Mouse (Mus musculus): ENCODE data around the gene Ppp1r14c. TPM values are rescaled to one million over a fixed set of nuclear protein-coding genes. Genes with fewer than 3 reads are reported as not detected.
A peak's percentile ranks its signal among the peaks of the same experiment; 100 is the strongest.

Gene Ppp1r14c
- polyA plus RNA-seq, 1 experiment from 2014 or later: 315 TPM

DNA sequence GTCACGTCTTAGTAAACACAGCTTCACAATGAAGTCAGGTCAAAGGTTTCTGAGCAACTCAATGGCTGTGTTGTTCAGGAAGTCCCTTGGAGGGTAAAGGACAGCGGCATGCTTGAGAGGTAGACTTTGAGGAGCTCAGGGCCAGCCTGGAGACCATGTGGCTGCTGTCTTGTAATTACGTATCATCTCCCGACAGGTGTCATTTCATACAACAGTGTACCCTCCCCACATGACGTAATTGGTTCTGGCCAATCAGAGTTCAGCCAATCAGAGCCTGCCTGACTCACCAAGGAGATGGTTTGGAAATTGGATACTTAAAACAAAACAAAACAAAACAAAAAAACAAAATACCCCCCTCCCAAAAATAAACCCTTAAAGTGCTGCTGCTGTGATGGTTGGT, 20.2 kb upstream of the Ppp1r14c start:
- no peaks in the 10 kb centered on the region for H3K27me3 ChIP-seq (ENCODE audit: control insufficient read depth, insufficient read depth, low read length)
- 63% methylated on average over 5 of the region's 5 CpGs for WGBS

GRCm38 (mm10) chr10:3359531-3359930, 6.3 kb upstream of the Ppp1r14c start:
- no peak overlapping the region for H3K9ac ChIP-seq (ENCODE audit: low read length)
- WGBS: 83% methylated on average over 1 of the region's 1 CpGs
- no peaks in the 10 kb centered on the region for H3K36me3 ChIP-seq (ENCODE audit: control insufficient read depth, insufficient read depth, low read length)
- H3K4me2 ChIP-seq (ENCODE audit: low read length): no peak overlapping the region
- no peaks in the 10 kb centered on the region for H3K27me3 ChIP-seq (ENCODE audit: control insufficient read depth, insufficient read depth, low read length)
- no peaks in the 10 kb centered on the region for H3K9me3 ChIP-seq (ENCODE audit: control insufficient read depth, low read length)
- ATAC-seq (ENCODE audit: insufficient number of reproducible peaks, insufficient read depth, low FRiP score, low read depth): no peak
- peaks cover 0 to 3% of the 10 kb centered on the region in 2 experiments; a peak in 2 of 4 replicates for H3K4me1 ChIP-seq (ENCODE audit: control insufficient read depth in 2 of 2, insufficient read depth in 2 of 2, low read length in 2 of 2)
- no peak overlapping the region for H3K4me3 ChIP-seq (ENCODE audit: control insufficient read depth in 1 of 2, insufficient read depth in 1 of 2, low read depth in 1 of 2, low read length in 2 of 2)
- H3K27ac ChIP-seq (replicated peaks in 1 of 2; ENCODE audit: control insufficient read depth in 1 of 2, insufficient read depth in 1 of 2, low read depth in 2 of 2, low read length in 2 of 2): no peak overlapping the region

More for the DNA sequence above, 20.2 kb upstream of the Ppp1r14c start:
- Histone ChIP-seq H3K27ac (replicated peaks in 1 of 2; ENCODE audit: control insufficient read depth in 1 of 2, insufficient read depth in 1 of 2, low read depth in 2 of 2, low read length in 2 of 2) (no peak overlapping the region), H3K9me3 (ENCODE audit: control insufficient read depth, low read length) (no peaks in the 10 kb centered on the region), H3K4me1 (ENCODE audit: control insufficient read depth in 2 of 2, insufficient read depth in 2 of 2, low read length in 2 of 2) (peaks cover 3 to 4% of the 10 kb centered on the region in 2 experiments; a peak in 2 of 4 replicates), H3K4me2 (ENCODE audit: low read length) (no peak overlapping the region), H3K36me3 (ENCODE audit: control insufficient read depth, insufficient read depth, low read length) (no peaks in the 10 kb centered on the region), H3K9ac (ENCODE audit: low read length) (no peak overlapping the region), H3K4me3 (ENCODE audit: control insufficient read depth in 1 of 2, insufficient read depth in 1 of 2, low read depth in 1 of 2, low read length in 2 of 2) (no peak overlapping the region)
- no peak for ATAC-seq (ENCODE audit: insufficient number of reproducible peaks, insufficient read depth, low FRiP score, low read depth)

GRCm38 (mm10) chr10:3365671-3366035, 204 bp upstream of the Ppp1r14c start:
- peak overlapping the region; percentile 73 to 85 for H3K4me3 ChIP-seq (ENCODE audit: control insufficient read depth in 1 of 2, insufficient read depth in 1 of 2, low read depth in 1 of 2, low read length in 2 of 2)
- no peaks in the 10 kb centered on the region for H3K9me3 ChIP-seq (ENCODE audit: control insufficient read depth, low read length)
- H3K4me2 ChIP-seq (ENCODE audit: low read length): peak overlapping the region; percentile 75
- no peaks in the 10 kb centered on the region for H3K27me3 ChIP-seq (ENCODE audit: control insufficient read depth, insufficient read depth, low read length)
- peaks cover 5% of the 10 kb centered on the region; the same call in 1 of the 2 replicates for H3K36me3 ChIP-seq (ENCODE audit: control insufficient read depth, insufficient read depth, low read length)
- peak overlapping the region; percentile 96 for H3K9ac ChIP-seq (ENCODE audit: low read length)
- 41% methylated on average over 5 of the region's 5 CpGs for WGBS
- H3K4me1 ChIP-seq (ENCODE audit: control insufficient read depth in 2 of 2, insufficient read depth in 2 of 2, low read length in 2 of 2): peaks cover 5 to 17% of the 10 kb centered on the region in 2 experiments; a peak in 3 of 4 replicates
- peak overlapping the region; percentile 47 to 90; a peak in 3 of 4 replicates for H3K27ac ChIP-seq (replicated peaks in 1 of 2; ENCODE audit: control insufficient read depth in 1 of 2, insufficient read depth in 1 of 2, low read depth in 2 of 2, low read length in 2 of 2)
- ATAC-seq (ENCODE audit: insufficient number of reproducible peaks, insufficient read depth, low FRiP score, low read depth): no peak

GRCm38 (mm10) chr10:3366870-3367431, 1.1 kb downstream of the Ppp1r14c start:
- WGBS: under 1% methylated on average over 26 of the region's 26 CpGs
- H3K4me2 ChIP-seq (ENCODE audit: low read length): peak overlapping the region; percentile 75
- ATAC-seq (ENCODE audit: insufficient number of reproducible peaks, insufficient read depth, low FRiP score, low read depth): no peak
- H3K27me3 ChIP-seq (ENCODE audit: control insufficient read depth, insufficient read depth, low read length): no peaks in the 10 kb centered on the region
- peaks cover 10% of the 10 kb centered on the region for H3K36me3 ChIP-seq (ENCODE audit: control insufficient read depth, insufficient read depth, low read length)
- no peaks in the 10 kb centered on the region for H3K9me3 ChIP-seq (ENCODE audit: control insufficient read depth, low read length)
- H3K9ac ChIP-seq (ENCODE audit: low read length): peak overlapping the region; percentile 96
- H3K27ac ChIP-seq (replicated peaks in 1 of 2; ENCODE audit: control insufficient read depth in 1 of 2, insufficient read depth in 1 of 2, low read depth in 2 of 2, low read length in 2 of 2): peak overlapping the region; percentile 47 to 90
- H3K4me1 ChIP-seq (ENCODE audit: control insufficient read depth in 2 of 2, insufficient read depth in 2 of 2, low read length in 2 of 2): peaks cover 4 to 20% of the 10 kb centered on the region in 2 experiments; a peak in 3 of 4 replicates
- H3K4me3 ChIP-seq (ENCODE audit: control insufficient read depth in 1 of 2, insufficient read depth in 1 of 2, low read depth in 1 of 2, low read length in 2 of 2): peak overlapping the region; percentile 73 to 85

DNA sequence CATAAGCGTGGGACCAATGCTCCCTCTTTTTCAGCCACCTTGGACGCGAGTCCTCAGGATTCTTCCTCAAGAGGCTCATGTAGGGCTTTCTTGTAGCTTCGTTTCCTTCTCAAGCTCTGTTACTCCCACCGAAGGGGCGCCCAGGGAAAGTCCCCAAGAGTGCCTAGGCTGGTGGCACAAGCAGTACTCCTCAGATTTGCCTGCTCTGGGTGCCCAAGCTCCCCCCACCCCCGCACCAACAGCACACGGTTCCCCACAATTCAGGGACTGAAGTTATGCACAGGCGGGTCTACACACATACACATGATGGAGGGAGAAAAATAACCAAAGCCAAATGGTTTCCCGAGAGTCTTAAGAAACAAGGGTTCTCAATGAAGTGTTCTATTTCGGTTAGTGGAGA, 1.6 kb downstream of the Ppp1r14c start:
- Histone ChIP-seq H3K4me2 (ENCODE audit: low read length) (peak overlapping the region; percentile 75), H3K27me3 (ENCODE audit: control insufficient read depth, insufficient read depth, low read length) (no peaks in the 10 kb centered on the region), H3K36me3 (ENCODE audit: control insufficient read depth, insufficient read depth, low read length) (peaks cover 14% of the 10 kb centered on the region), H3K9ac (ENCODE audit: low read length) (peak overlapping the region; percentile 96), H3K4me1 (ENCODE audit: control insufficient read depth in 2 of 2, insufficient read depth in 2 of 2, low read length in 2 of 2) (peaks cover 4 to 20% of the 10 kb centered on the region in 2 experiments; a peak in 3 of 4 replicates), H3K27ac (replicated peaks in 1 of 2; ENCODE audit: control insufficient read depth in 1 of 2, insufficient read depth in 1 of 2, low read depth in 2 of 2, low read length in 2 of 2) (peak overlapping the region; percentile 47 to 90), H3K9me3 (ENCODE audit: control insufficient read depth, low read length) (no peaks in the 10 kb centered on the region), H3K4me3 (ENCODE audit: control insufficient read depth in 1 of 2, insufficient read depth in 1 of 2, low read depth in 1 of 2, low read length in 2 of 2) (peak overlapping the region; percentile 73 to 85)
- no peak for ATAC-seq (ENCODE audit: insufficient number of reproducible peaks, insufficient read depth, low FRiP score, low read depth)
- 12% methylated on average over 11 of the region's 11 CpGs for WGBS

GRCm38 (mm10) chr10:3383176-3383575, 17.3 kb downstream of the Ppp1r14c start:
- no peak for ATAC-seq (ENCODE audit: insufficient number of reproducible peaks, insufficient read depth, low FRiP score, low read depth)
- 71% methylated on average over 3 of the region's 3 CpGs for WGBS
- Histone ChIP-seq H3K36me3 (ENCODE audit: control insufficient read depth, insufficient read depth, low read length) (peaks cover 27% of the 10 kb centered on the region), H3K27me3 (ENCODE audit: control insufficient read depth, insufficient read depth, low read length) (no peaks in the 10 kb centered on the region), H3K4me3 (ENCODE audit: control insufficient read depth in 1 of 2, insufficient read depth in 1 of 2, low read depth in 1 of 2, low read length in 2 of 2) (no peak overlapping the region), H3K27ac (replicated peaks in 1 of 2; ENCODE audit: control insufficient read depth in 1 of 2, insufficient read depth in 1 of 2, low read depth in 2 of 2, low read length in 2 of 2) (no peak overlapping the region), H3K4me1 (ENCODE audit: control insufficient read depth in 2 of 2, insufficient read depth in 2 of 2, low read length in 2 of 2) (peaks cover 0 to 7% of the 10 kb centered on the region in 2 experiments; a peak in 1 of 4 replicates), H3K9me3 (ENCODE audit: control insufficient read depth, low read length) (no peaks in the 10 kb centered on the region), H3K9ac (ENCODE audit: low read length) (no peak overlapping the region), H3K4me2 (ENCODE audit: low read length) (no peak overlapping the region)

- 78% methylated on average over 4 of the region's 4 CpGs for WGBS
- no peaks in the 10 kb centered on the region for H3K9me3 ChIP-seq (ENCODE audit: control insufficient read depth, low read length)
- no peak overlapping the region for H3K4me3 ChIP-seq (ENCODE audit: control insufficient read depth in 1 of 2, insufficient read depth in 1 of 2, low read depth in 1 of 2, low read length in 2 of 2)
- no peak overlapping the region for H3K4me2 ChIP-seq (ENCODE audit: low read length)
- no peak overlapping the region for H3K27ac ChIP-seq (replicated peaks in 1 of 2; ENCODE audit: control insufficient read depth in 1 of 2, insufficient read depth in 1 of 2, low read depth in 2 of 2, low read length in 2 of 2)
- H3K9ac ChIP-seq (ENCODE audit: low read length): no peak overlapping the region
- ATAC-seq (ENCODE audit: insufficient number of reproducible peaks, insufficient read depth, low FRiP score, low read depth): no peak
- no peaks in the 10 kb centered on the region for H3K27me3 ChIP-seq (ENCODE audit: control insufficient read depth, insufficient read depth, low read length)
- peaks cover 37 to 63% of the 10 kb centered on the region in 2 experiments for H3K4me1 ChIP-seq (ENCODE audit: control insufficient read depth in 2 of 2, insufficient read depth in 2 of 2, low read length in 2 of 2)
- no peaks in the 10 kb centered on the region for H3K36me3 ChIP-seq (ENCODE audit: control insufficient read depth, insufficient read depth, low read length)
These were observed 26.4 kb downstream of the Ppp1r14c start for GRCm38 (mm10) chr10:3392251-3392650.

DNA sequence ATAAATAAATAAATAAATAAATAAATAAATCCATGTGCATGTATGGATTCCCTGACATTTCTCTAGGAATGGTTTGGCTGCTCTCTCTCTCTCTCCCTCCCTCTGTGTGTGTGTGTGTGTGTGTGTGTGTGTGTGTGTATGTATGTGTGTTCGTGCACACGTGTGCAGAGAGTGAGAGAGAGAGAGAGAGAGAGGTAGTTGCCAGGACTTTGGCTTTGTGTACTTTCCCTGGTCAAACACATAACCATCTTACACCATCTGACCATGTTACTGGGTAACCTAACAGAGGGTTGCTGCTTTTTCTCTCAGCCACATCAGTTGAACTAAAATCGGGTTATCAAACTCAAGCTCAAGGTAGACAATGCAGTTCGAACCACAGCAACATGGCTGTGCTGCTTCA, 27.7 kb downstream of the Ppp1r14c start:
- 79% methylated on average over 4 of the region's 4 CpGs for WGBS
- H3K4me1 ChIP-seq (ENCODE audit: control insufficient read depth in 2 of 2, insufficient read depth in 2 of 2, low read length in 2 of 2): peaks cover 37 to 67% of the 10 kb centered on the region in 2 experiments
- H3K36me3 ChIP-seq (ENCODE audit: control insufficient read depth, insufficient read depth, low read length): no peaks in the 10 kb centered on the region
- no peak overlapping the region for H3K4me3 ChIP-seq (ENCODE audit: control insufficient read depth in 1 of 2, insufficient read depth in 1 of 2, low read depth in 1 of 2, low read length in 2 of 2)
- no peaks in the 10 kb centered on the region for H3K9me3 ChIP-seq (ENCODE audit: control insufficient read depth, low read length)
- H3K27me3 ChIP-seq (ENCODE audit: control insufficient read depth, insufficient read depth, low read length): no peaks in the 10 kb centered on the region
- H3K27ac ChIP-seq (replicated peaks in 1 of 2; ENCODE audit: control insufficient read depth in 1 of 2, insufficient read depth in 1 of 2, low read depth in 2 of 2, low read length in 2 of 2): peak overlapping the region; percentile 74 to 83
- ATAC-seq (ENCODE audit: insufficient number of reproducible peaks, insufficient read depth, low FRiP score, low read depth): no peak
- no peak overlapping the region for H3K4me2 ChIP-seq (ENCODE audit: low read length)
- no peak overlapping the region for H3K9ac ChIP-seq (ENCODE audit: low read length)

Measured in heart, embryonic 14.5 days (tissue).